Mouse (Mus musculus) hindbrain, postnatal 0 days (tissue): ENCODE data around the gene Dnajc19. TPM values are rescaled to one million over a fixed set of nuclear protein-coding genes. Genes with fewer than 3 reads are reported as not detected.

Experiments
- ATAC-seq: fragments of 200-750 bp; cut with Nextera tagmentation; 2 replicates; pipeline ENCODE4 v1.8.0; 2017; ENCODE audit warnings: mild to moderate bottlenecking, moderate TSS enrichment, moderate library complexity
- DNase-seq: peaks from one replicate; pipeline ENCODE4 v3.0.0-alpha.2; 2015; ENCODE audit warnings: low spot score
- H3K27ac ChIP-seq: fragments of 300-500 bp; sonication (generic); 2 replicates; pipeline ENCODE4 v1.5.1; 2014; ENCODE audit warnings: mild to moderate bottlenecking
- H3K27me3 ChIP-seq: fragments of 300-500 bp; sonication (generic); 2 replicates; pipeline ENCODE4 v1.6.1; 2014; ENCODE audit warnings: low read length, mixed read lengths; ENCODE audit not compliant: insufficient read depth
- H3K36me3 ChIP-seq: fragments of 300-500 bp; sonication (generic); 2 replicates; pipeline ENCODE4 v1.6.1; 2014; ENCODE audit warnings: low read length, mixed read lengths; ENCODE audit not compliant: insufficient read depth
- H3K4me1 ChIP-seq: fragments of 300-500 bp; sonication (generic); 2 replicates; pipeline ENCODE4 v1.6.1; 2014; ENCODE audit warnings: antibody characterized with exemption, low read length, mixed read lengths; ENCODE audit not compliant: insufficient read depth
- H3K4me2 ChIP-seq: fragments of 300-500 bp; sonication (generic); 2 replicates; pipeline ENCODE4 v1.6.1; 2014; ENCODE audit warnings: low read depth, mild to moderate bottlenecking, low read length, moderate library complexity, mixed read lengths
- H3K4me3 ChIP-seq: fragments of 300-500 bp; sonication (generic); 2 replicates; pipeline ENCODE4 v1.5.1; 2014; ENCODE audit warnings: low read length
- H3K9ac ChIP-seq: fragments of 300-500 bp; sonication (generic); replicated peaks from 2 replicates; pipeline ENCODE4 v1.6.1; 2014; ENCODE audit warnings: mild to moderate bottlenecking, low read length, moderate library complexity, mixed read lengths
- H3K9me3 ChIP-seq: fragments of 300-500 bp; sonication (generic); 2 replicates; pipeline ENCODE4 v1.6.1; 2016; ENCODE audit warnings: low read length, mixed read lengths
- CTCF ChIP-seq: IDR thresholded peaks from 2 replicates; pipeline ENCODE4 v1.5.1; 2016; ENCODE audit warnings: antibody characterized with exemption, control low read depth, low read depth
- WGBS: fragments of 180-500 bp; shearing (Covaris S2); extraction: QIAGEN DNeasy Blood & Tissue Kit; methylation state at CpG from one replicate; pipeline ENCODE4 v1.1.7; 2014; 5-methylcytosine and 5-hydroxymethylcytosine counted together
- polyA plus RNA-seq: library from polyadenylated mRNA; unstranded; fragments of >200 nt; fragmentation: Nextera tagmentation; extraction: Ambion mirVana; gene quantifications from 2 replicates; pipeline ENCODE4 v1.2.1, GENCODE M21; 2015
- total RNA-seq: library from RNA; depleted of rRNA; stranded (reverse); fragments of >200 nt; gene quantifications from 2 replicates; pipeline ENCODE4 v1.2.3, GENCODE M21; 2014; rRNA removed

The Dnajc19 gene
- total and polyA plus RNA-seq, 2 experiments from 2014 or later = 89.5 to 191 TPM

GRCm38 (mm10) chr3:34019540-34020381 is 61.4 kb downstream of the Dnajc19 start, which contains the start of gene Fxr1:
Gene Fxr1 (plus strand): TSS chr3:34019943.
- Histone ChIP-seq H3K27me3 (no peaks in the 10 kb centered on the region), H3K4me2 (peak within 1 kb of the TSS; percentile 76), H3K27ac (peak within 1 kb of the TSS; percentile 91), H3K4me1 (0 out of 2 replicates have a peak, but pooled peaks cover 4% of the 10 kb centered on the region), H3K4me3 (peak within 1 kb of the TSS; percentile 97), H3K9ac (peak within 1 kb of the TSS; percentile 93), H3K36me3 (no peaks in the 10 kb centered on the region), H3K9me3 (no peaks in the 10 kb centered on the region)
- WGBS = 1% methylated on average over 65 of the region's 97 CpGs
- DNase-seq = peak; percentile 92
- no peak for TF ChIP-seq CTCF
- ATAC-seq = peak; percentile 95

GRCm38 (mm10) chr3:34008191-34008590 is 72.9 kb downstream of the Dnajc19 start:
- H3K27ac ChIP-seq = no peak overlapping the region
- H3K9me3 ChIP-seq = no peaks in the 10 kb centered on the region

GRCm38 (mm10) chr3:34007611-34008010 is 73.5 kb downstream of the Dnajc19 start:
- Histone ChIP-seq H3K9me3 (no peaks in the 10 kb centered on the region), H3K27me3 (no peaks in the 10 kb centered on the region), H3K9ac (no peak overlapping the region), H3K4me1 (no peaks in the 10 kb centered on the region), H3K27ac (no peak overlapping the region), H3K4me3 (no peak overlapping the region), H3K4me2 (no peak overlapping the region), H3K36me3 (no peaks in the 10 kb centered on the region)
- ATAC-seq (no peak), DNase-seq (no peak)
- 48% methylated on average over 4 of the region's 4 CpGs for WGBS
- TF ChIP-seq CTCF = no peak

More at GRCm38 (mm10) chr3:34008191-34008590, 72.9 kb downstream of the Dnajc19 start:
- Histone ChIP-seq H3K4me3 (no peak overlapping the region), H3K4me1 (no peaks in the 10 kb centered on the region), H3K36me3 (no peaks in the 10 kb centered on the region), H3K27me3 (no peaks in the 10 kb centered on the region), H3K9ac (no peak overlapping the region), H3K4me2 (no peak overlapping the region)
- WGBS = 83% methylated on average over 6 of the region's 6 CpGs
- ATAC-seq (no peak), DNase-seq (no peak)
- no peak for TF ChIP-seq CTCF

- Histone ChIP-seq H3K36me3 (no peaks in the 10 kb centered on the region), H3K27ac (no peak overlapping the region), H3K9me3 (no peaks in the 10 kb centered on the region), H3K27me3 (no peaks in the 10 kb centered on the region), H3K4me3 (no peak overlapping the region), H3K9ac (no peak overlapping the region), H3K4me2 (no peak overlapping the region), H3K4me1 (no peaks in the 10 kb centered on the region)
- ATAC-seq (no peak), DNase-seq (no peak)
- TF ChIP-seq CTCF = no peak
- WGBS = 76% methylated on average over 3 of the region's 3 CpGs
Measured at GRCm38 (mm10) chr3:34006824-34007223, 74.3 kb downstream of the Dnajc19 start.

- Histone ChIP-seq H3K4me1 (no peaks in the 10 kb centered on the region), H3K9me3 (no peaks in the 10 kb centered on the region), H3K4me3 (no peak overlapping the region), H3K27ac (no peak overlapping the region), H3K9ac (no peak overlapping the region), H3K4me2 (no peak overlapping the region), H3K36me3 (no peaks in the 10 kb centered on the region), H3K27me3 (no peaks in the 10 kb centered on the region)
- ATAC-seq (no peak), DNase-seq (no peak)
- WGBS = 29% methylated on average over 2 of the region's 2 CpGs
- TF ChIP-seq CTCF = no peak
Measured at GRCm38 (mm10) chr3:34006301-34006700, 74.8 kb downstream of the Dnajc19 start.

Other genes starting within 250 kb of the Dnajc19 start
- gene Ccdc39, start 237.0 kb downstream of the Dnajc19 start, total RNA-seq = 10.0 and 20.2 TPM in 2 replicates
- gene Ccdc39, start 237.0 kb downstream of the Dnajc19 start, polyA plus RNA-seq = 12.1 and 13.6 TPM in 2 replicates
- gene Fxr1, start 61.4 kb downstream of the Dnajc19 start, total RNA-seq = 28.6 and 32.2 TPM in 2 replicates
- gene Fxr1, start 61.4 kb downstream of the Dnajc19 start, polyA plus RNA-seq = 28.5 and 29.6 TPM in 2 replicates